Mouse (Mus musculus) cortical plate, adult 2 months (tissue): ENCODE results near the gene Tmem245. TPM values are rescaled to one million over a fixed set of nuclear protein-coding genes. Genes with fewer than 3 reads are reported as not detected.

Source experiments
- H3K27ac ChIP-seq: fragments of 200-500 bp; 2 replicates; pipeline ENCODE4 v1.5.1; 2012; ENCODE audit warnings: low read length, control low read depth, inconsistent platforms; ENCODE audit not compliant: insufficient read depth
- H3K4me1 ChIP-seq: fragments of 200-500 bp; 2 replicates; pipeline ENCODE4 v1.6.1; 2011; ENCODE audit warnings: low read length; ENCODE audit not compliant: control insufficient read depth, insufficient read depth
- H3K4me3 ChIP-seq: fragments of 200-500 bp; 2 replicates; pipeline ENCODE4 v1.5.1; 2011; ENCODE audit warnings: mild to moderate bottlenecking, low read length, control low read depth; ENCODE audit not compliant: insufficient read depth
- CTCF ChIP-seq: fragments of 200-500 bp; IDR thresholded peaks from 2 replicates; pipeline ENCODE4 v1.5.1; 2011; ENCODE audit warnings: mild to moderate bottlenecking, control low read depth, low read length; ENCODE audit not compliant: insufficient read depth; ENCODE audit errors: extremely low read depth
- POLR2A ChIP-seq: fragments of 200-500 bp; IDR thresholded peaks from 2 replicates; pipeline ENCODE4 v1.6.1; 2011; ENCODE audit warnings: mild to moderate bottlenecking, low read length, control low read depth; ENCODE audit not compliant: insufficient read depth; ENCODE audit errors: extremely low read depth
- polyA plus RNA-seq: library from polyadenylated mRNA; depleted of rRNA; stranded (reverse); fragments of >200 nt; gene quantifications from 2 replicates; pipeline ENCODE4 v1.2.3, GENCODE M21; 2012

Tmem245 gene
- polyA plus RNA-seq, 1 experiment, result 17.4 TPM

DNA sequence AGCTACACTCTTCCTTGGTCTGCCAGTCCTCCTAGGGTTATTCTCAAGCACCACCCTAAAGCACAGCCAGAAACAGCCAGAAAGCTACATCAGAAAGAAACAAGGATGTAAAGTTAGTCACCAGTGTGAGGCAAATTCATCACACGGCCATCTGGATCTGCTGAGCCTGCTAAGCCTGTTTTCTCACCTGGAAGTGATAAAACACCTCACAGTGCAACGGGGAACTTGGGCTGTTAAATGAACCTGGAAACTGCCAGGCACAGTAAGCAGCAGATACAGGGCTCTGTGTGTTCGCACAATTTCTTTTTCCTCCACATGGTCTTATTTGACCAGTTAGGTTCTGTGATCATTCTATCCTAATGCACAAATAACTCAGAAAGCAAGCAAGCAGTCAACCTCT is 37.7 kb downstream of the Tmem245 start:
- TF ChIP-seq CTCF, result no peak
- no peak overlapping the region for H3K4me3 ChIP-seq
- no peak overlapping the region for H3K27ac ChIP-seq
- H3K4me1 ChIP-seq, result no peaks in the 10 kb centered on the region

DNA sequence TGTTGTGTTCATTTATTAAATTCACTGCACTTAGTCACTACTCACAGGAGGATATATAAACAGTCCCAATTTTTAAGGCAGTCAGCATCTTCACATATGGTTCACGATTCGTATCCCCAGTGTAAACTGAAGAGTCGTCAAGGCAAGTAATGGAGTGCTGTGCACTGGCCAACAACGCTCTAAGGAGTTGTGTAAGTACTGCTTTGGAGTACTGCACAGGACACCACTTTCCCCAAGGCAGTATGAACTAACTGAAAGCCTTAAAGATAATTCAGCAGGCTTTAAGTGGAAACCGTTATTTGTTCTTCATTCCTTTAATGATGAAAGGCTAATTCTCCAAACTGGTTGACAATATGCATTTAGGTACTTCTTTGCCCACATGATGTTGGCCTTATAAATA is 39.6 kb downstream of the Tmem245 start:
- Histone ChIP-seq H3K4me1 (no peaks in the 10 kb centered on the region), H3K27ac (no peak overlapping the region), H3K4me3 (no peak overlapping the region)
- TF ChIP-seq CTCF (no peak), POLR2A (no peak)

DNA sequence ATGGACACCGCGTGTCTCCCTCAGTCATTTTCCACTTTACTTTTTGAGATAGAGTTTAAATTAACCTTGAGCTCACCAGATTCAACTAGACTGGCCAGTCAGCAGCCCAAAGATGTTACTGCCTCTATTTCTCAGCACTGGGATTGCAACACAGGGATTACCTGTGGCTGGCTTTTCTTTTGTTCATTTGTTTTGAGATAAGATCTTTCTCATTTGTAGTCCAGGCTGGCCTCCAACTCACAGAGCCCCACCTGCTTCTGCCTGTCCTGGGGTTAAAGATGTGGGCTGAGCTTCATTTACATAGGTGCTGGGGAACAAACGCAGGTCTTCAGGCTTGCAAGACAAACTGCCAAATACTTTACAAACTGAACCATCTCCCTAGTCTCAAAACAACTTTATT is 40.3 kb downstream of the Tmem245 start:
- Histone ChIP-seq H3K4me1 (no peaks in the 10 kb centered on the region), H3K27ac (no peak overlapping the region), H3K4me3 (no peak overlapping the region)
- TF ChIP-seq CTCF (no peak), POLR2A (no peak)

DNA sequence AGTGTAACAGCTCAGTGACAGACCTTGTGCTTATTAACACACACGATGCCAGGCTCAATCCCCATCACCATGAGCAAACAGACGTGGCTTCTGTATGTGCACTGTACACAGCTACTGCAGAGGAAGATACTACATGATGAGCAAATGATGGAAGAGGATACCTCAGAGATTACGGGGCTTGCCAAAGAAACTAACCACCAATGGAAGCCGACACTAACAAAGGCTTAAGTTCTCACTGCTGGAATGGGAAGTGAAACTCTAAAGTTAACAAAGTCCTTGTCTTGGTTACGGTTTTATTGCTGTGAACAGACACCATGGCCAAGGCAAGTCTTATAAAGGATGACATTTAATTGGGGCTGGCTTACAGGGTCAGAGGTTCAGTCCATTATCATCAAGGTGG is 41.7 kb downstream of the Tmem245 start:
- no peak for TF ChIP-seq POLR2A
- TF ChIP-seq CTCF, result no peak

DNA sequence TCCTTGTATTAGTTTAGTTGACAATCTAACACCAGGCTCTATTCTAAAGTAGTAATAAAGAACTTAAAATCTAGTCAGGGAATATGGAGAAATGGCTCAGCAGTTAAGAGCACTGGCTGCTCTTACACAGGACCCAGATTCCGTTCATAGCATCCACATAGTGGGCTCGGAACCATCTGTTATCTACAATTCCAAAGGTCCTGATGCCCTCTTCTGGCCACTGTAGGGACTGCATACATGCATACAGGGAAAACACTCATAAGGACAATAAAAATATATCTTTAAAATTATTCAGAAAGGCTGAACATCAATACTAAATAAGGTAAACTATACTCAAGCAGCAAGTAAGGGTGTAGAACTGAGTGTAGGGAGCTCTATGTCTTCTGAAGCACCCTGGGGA is 45.6 kb downstream of the Tmem245 start:
- no peaks in the 10 kb centered on the region for H3K4me1 ChIP-seq
- no peak overlapping the region for H3K4me3 ChIP-seq
- no peak overlapping the region for H3K27ac ChIP-seq
- no peak for TF ChIP-seq POLR2A
- TF ChIP-seq CTCF, result no peak

More for the DNA sequence above, 41.7 kb downstream of the Tmem245 start:
- Histone ChIP-seq H3K4me3 (no peak overlapping the region), H3K27ac (no peak overlapping the region), H3K4me1 (no peaks in the 10 kb centered on the region)

DNA sequence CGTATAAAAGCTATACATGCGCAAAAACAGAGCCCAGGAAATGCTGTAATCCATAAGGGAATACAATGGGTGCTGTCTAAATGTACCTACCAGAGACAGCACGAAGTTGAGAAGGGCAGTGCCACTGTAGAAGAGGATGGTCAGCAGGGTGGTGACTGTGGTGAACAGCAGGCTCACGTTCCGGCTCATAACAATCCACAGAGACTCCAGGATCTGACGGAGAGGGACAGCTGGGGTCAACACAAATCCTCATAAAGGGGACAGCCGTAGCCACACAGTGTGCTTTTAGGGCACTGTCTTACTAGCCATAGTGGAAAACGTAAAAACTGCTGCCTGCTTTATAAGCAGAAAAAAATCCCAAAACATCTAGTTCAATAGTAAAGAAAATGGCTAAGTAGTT is 48.0 kb downstream of the Tmem245 start:
- TF ChIP-seq CTCF (no peak), POLR2A (no peak)
- Histone ChIP-seq H3K4me3 (no peak overlapping the region), H3K27ac (no peak overlapping the region), H3K4me1 (no peaks in the 10 kb centered on the region)

DNA sequence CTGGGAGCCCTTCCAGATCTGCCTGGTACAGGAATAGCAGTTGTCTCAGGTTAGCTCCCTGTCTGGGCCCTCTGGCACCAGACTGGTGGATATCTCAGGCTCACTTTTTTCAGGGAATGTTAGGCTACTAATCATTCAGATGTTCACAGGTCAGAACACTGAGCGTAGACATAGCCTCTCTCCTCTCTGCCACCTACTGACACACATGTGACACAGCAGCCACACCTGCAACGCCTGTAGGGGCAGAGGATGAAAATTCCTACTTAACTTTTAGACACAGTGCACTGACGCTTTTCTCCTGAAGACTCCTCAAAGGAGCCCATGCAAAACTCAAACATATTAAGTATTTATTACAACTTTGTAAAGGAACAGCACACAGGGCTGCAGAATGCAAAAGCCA is 49.7 kb downstream of the Tmem245 start:
- H3K4me3 ChIP-seq, result no peak overlapping the region
- H3K4me1 ChIP-seq, result no peaks in the 10 kb centered on the region
- 0 out of 2 replicates have a peak, but pooled peaks have one; percentile 4 for TF ChIP-seq CTCF
- no peak for TF ChIP-seq POLR2A
- no peak overlapping the region for H3K27ac ChIP-seq

DNA sequence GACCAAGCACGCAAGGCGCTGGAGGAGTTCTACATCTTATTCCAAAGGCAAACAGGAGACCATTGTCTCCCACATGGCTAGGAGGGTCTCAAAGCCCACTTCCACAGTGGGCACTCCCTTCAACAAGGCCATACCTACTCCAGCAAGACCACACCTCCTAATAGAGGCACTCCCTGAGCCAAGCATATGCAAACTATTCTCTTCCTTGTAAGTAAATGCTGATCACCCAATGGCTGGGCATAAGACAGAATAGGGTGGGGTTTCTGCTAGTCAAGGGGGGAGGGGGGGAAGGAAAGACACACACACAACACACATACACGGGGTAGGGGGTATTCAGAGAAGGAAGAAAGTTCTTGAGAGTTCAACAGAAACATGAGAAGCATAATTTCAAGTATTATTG is 53.0 kb downstream of the Tmem245 start:
- Histone ChIP-seq H3K27ac (no peak overlapping the region), H3K4me1 (no peaks in the 10 kb centered on the region), H3K4me3 (no peak overlapping the region)
- TF ChIP-seq POLR2A (no peak), CTCF (no peak)

DNA sequence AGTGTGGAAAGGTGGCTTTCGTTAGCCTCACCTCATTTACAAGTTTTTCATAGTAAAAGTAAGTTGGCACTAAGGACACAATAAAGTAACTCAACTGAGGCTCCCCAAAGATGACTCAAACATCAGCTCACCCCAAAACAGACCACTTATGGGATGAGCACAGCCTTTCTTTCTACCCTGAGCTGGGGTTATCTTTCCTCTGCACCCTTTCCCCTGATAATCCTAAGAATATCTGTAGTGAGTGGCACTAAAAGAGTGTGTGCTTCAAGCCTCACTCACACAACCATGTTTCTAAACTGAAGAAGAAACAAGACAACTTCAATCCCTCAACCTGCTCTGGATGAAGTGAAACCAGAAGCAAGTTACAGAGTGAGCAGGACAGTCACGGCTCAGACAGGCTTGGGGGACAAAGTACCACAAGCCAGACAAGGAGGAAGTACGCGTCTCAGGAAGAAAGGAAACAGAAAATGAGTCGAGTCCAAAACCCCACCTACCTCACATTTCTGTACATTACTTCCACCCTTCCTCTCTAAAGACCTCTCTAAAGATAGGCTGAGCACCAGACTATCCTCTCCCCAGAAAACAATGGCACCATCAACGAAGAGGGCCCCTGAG is 54.6 kb downstream of the Tmem245 start:
- H3K4me3 ChIP-seq, result no peak overlapping the region
- TF ChIP-seq POLR2A (no peak), CTCF (no peak)
- H3K27ac ChIP-seq, result no peak overlapping the region
- no peaks in the 10 kb centered on the region for H3K4me1 ChIP-seq

DNA sequence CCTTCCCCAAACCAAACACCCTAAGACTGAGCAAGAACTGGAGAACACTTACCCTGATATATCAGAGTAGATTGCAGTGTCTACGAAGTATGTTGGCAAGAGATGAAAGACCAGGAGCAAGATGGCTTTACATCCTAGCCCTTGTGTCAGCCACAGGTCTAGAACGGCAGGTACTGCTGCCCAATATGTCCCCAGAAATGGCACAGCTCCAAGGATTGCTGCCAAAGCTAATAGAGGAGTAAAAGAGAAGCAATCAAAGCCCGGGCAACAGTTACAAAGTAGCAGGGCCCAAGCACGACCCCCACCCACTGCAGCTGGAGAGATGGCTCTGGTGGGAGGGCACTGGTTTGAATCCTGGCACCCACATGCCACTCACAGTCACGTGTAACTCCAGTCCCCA is 58.8 kb downstream of the Tmem245 start:
- Histone ChIP-seq H3K4me1 (no peaks in the 10 kb centered on the region), H3K4me3 (no peak overlapping the region), H3K27ac (no peak overlapping the region)
- TF ChIP-seq CTCF, result no peak
- TF ChIP-seq POLR2A, result no peak
